Mouse (Mus musculus) liver, embryonic 14.5 days (tissue): ENCODE measurements around the gene Sorcs1. TPM values are rescaled to one million over a fixed set of nuclear protein-coding genes. Genes with fewer than 3 reads are reported as not detected.

Experiments
- ATAC-seq: fragments of 200-750 bp; cut with Nextera tagmentation; 2 replicates; pipeline ENCODE4 v1.8.0; 2017; ENCODE audit warnings: moderate number of reproducible peaks, mild to moderate bottlenecking, moderate library complexity; ENCODE audit not compliant: insufficient read depth
- DNase-seq, 3 experiments: peaks; one replicate each; pipeline ENCODE4 v3.0.0-alpha.2; 2012 to 2013; ENCODE audit warnings: low read depth in 3 of 3, low spot score in 3 of 3
- H3K27ac ChIP-seq: fragments of 300-500 bp; sonication (generic); 2 replicates; pipeline ENCODE4 v1.5.1; 2014; ENCODE audit warnings: moderate library complexity, mild to moderate bottlenecking, control low read depth, inconsistent platforms
- H3K27me3 ChIP-seq: fragments of 300-500 bp; sonication (generic); 2 replicates; pipeline ENCODE4 v1.6.1; 2014; ENCODE audit warnings: mild to moderate bottlenecking, low read length, moderate library complexity; ENCODE audit not compliant: control insufficient read depth, insufficient read depth
- H3K36me3 ChIP-seq: fragments of 300-500 bp; sonication (generic); replicated peaks from 2 replicates; pipeline ENCODE4 v1.6.1; 2014; ENCODE audit warnings: low read depth; ENCODE audit not compliant: control insufficient read depth, insufficient read depth
- H3K4me1 ChIP-seq, 2 experiments: fragments of 200-500 bp in 1 of 2; fragments of 300-500 bp in 1 of 2; sonication (generic) in 1 of 2; replicated peaks; 2 replicates each; pipeline ENCODE4 v1.6.1; 2012 to 2014; ENCODE audit warnings: antibody characterized with exemption in 1 of 2, inconsistent platforms in 1 of 2, low read length in 1 of 2; ENCODE audit not compliant: control insufficient read depth in 2 of 2, insufficient read depth in 2 of 2
- H3K4me2 ChIP-seq: fragments of 300-500 bp; sonication (generic); 2 replicates; pipeline ENCODE4 v1.6.1; 2014; ENCODE audit warnings: low read depth, mild to moderate bottlenecking, control low read depth, moderate library complexity
- H3K4me3 ChIP-seq, 2 experiments: fragments of 200-500 bp in 1 of 2; fragments of 300-500 bp in 1 of 2; sonication (generic) in 1 of 2; 2 replicates each; pipeline ENCODE4 v1.5.1; 2012 to 2014; ENCODE audit warnings: low read depth in 2 of 2, low read length in 2 of 2, mild to moderate bottlenecking in 2 of 2, control low read depth in 1 of 2, inconsistent platforms in 1 of 2, moderate library complexity in 1 of 2; ENCODE audit not compliant: insufficient read depth in 1 of 2
- H3K9ac ChIP-seq: fragments of 300-500 bp; sonication (generic); replicated peaks from 2 replicates; pipeline ENCODE4 v1.6.1; 2014; ENCODE audit warnings: mild to moderate bottlenecking, control low read depth, moderate library complexity
- H3K9me3 ChIP-seq: fragments of 300-500 bp; sonication (generic); 2 replicates; pipeline ENCODE4 v1.6.1; 2016; ENCODE audit warnings: low read length, mixed read lengths; ENCODE audit not compliant: control insufficient read depth
- CTCF ChIP-seq: IDR thresholded peaks from 2 replicates; pipeline ENCODE4 v1.5.1; 2016; ENCODE audit warnings: antibody characterized with exemption, low read depth, control low read depth
- EP300 ChIP-seq: IDR thresholded peaks from 2 replicates; pipeline ENCODE4 v1.6.1; 2016; ENCODE audit warnings: antibody characterized with exemption, low read depth
- WGBS: fragments of 180-500 bp; shearing (Covaris S2); extraction: QIAGEN DNeasy Blood & Tissue Kit; methylation state at CpG from one replicate; pipeline ENCODE4 v1.1.7; 2014; ENCODE audit not compliant: insufficient replicate concordance; 5-methylcytosine and 5-hydroxymethylcytosine counted together
- polyA plus RNA-seq, 2 experiments: library from polyadenylated mRNA; depleted of rRNA in 1 of 2; stranded (reverse) in 1 of 2; unstranded in 1 of 2; fragments of >200 nt; fragmentation: Nextera tagmentation in 1 of 2; extraction: Ambion mirVana in 1 of 2; gene quantifications; 2 replicates each; pipeline versions ENCODE4 v1.2.1 to v1.2.3; 2012 to 2014

The Sorcs1 gene
- polyA plus RNA-seq (2012; rRNA removed) = 0.25 and 0.28 TPM in 2 replicates
- 0.13 and 0.25 TPM in 2 replicates for polyA plus RNA-seq (2014; fragmentation: Nextera tagmentation; extraction: Ambion mirVana)

DNA sequence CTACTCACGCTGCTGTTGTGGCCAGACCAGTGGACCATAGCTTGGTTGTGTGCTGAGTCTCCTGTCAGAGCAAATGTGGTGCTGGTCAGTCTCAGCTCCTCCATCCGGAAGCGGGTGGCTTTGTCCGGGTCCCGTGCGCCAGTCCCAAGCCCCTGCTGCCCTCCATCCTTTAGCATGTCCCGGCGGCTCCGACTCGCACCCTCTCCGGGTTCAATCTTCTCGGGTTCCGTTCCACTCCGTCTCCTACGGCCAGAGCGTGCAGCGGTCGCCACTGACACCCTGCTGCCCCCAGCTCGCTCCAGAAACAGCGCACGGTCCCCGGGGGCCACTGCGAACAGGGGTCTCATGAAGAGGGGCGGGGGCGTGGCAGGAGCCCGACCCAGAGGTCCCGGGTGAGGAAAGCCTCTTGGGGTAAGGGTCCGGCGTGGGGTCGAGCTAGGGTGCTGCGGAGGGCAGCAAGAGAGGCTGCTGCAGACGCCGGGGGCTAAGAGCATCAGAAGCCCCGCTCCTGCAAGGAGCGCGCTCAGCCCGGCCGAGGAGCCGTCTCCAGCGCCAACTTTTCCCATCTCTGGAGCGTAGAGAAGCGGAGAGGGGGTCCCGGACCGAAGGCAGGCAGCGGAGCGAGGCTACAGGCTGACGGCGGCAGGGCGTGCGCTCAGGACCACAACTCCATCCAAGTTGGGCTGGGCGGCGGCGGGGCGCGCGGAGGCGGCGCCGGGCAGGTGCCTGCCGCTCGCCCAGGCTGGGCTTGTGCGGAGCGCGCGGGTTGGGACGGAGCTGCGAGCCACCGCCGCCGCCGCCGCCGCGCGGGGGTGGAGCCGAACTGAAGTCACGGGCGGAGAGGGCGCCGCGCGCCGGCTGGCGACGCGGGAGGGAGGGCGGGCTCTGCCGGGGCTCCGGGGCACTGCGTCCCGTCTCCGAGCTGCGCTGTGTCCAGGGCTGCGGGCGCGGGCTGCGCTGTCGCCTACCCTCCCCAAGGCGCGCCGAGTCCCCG lies at the start of gene Sorcs1:
TSS of gene Sorcs1 (minus strand) at position 744 of the 994 bp plus-strand sequence.
- Histone ChIP-seq H3K4me3 (peak within 1 kb of the TSS; percentile 21 to 29), H3K36me3 (no peaks in the 10 kb centered on the region), H3K27me3 (peaks cover 10% of the 10 kb centered on the region), H3K27ac (no peak within 1 kb of the TSS), H3K4me2 (peak within 1 kb of the TSS; percentile 41), H3K4me1 (no peaks in the 10 kb centered on the region), H3K9me3 (no peaks in the 10 kb centered on the region), H3K9ac (no peak within 1 kb of the TSS)
- peak; percentile 15; the same call in 1 of the 2 replicates for ATAC-seq
- no peak for DNase-seq
- WGBS = 2% methylated on average over 76 of the region's 102 CpGs
- no peak for TF ChIP-seq CTCF
- no peak for TF ChIP-seq EP300

DNA sequence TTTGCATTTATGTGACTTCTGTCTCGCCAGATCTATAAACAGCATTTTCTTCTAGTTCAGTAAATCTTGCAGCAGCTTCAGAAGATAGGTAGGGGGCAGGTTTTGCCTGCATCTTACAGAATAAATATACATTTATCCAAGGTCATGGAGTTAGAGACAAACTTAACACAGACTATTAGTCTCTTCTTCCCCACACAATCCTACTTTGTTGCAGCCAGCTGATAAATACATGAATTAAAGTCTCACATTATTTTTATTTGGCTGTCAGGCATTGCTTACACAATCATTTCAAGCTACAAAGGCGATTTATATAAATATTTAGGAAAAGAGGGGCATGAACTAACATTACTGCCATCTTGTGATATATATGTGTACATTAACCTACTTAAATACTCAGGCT lies 4.8 kb upstream of the Sorcs1 start:
- H3K4me2 ChIP-seq = no peak overlapping the region
- no peaks in the 10 kb centered on the region for H3K36me3 ChIP-seq
- no peaks in the 10 kb centered on the region for H3K9me3 ChIP-seq
- ATAC-seq = no peak
- H3K4me1 ChIP-seq = no peaks in the 10 kb centered on the region
- 26% methylated on average over 2 of the region's 2 CpGs for WGBS
- DNase-seq = no peak
- no peak overlapping the region for H3K27ac ChIP-seq
- H3K4me3 ChIP-seq = no peak overlapping the region
- TF ChIP-seq EP300 (no peak), CTCF (no peak)
- H3K27me3 ChIP-seq = peaks cover 4% of the 10 kb centered on the region
- no peak overlapping the region for H3K9ac ChIP-seq

DNA sequence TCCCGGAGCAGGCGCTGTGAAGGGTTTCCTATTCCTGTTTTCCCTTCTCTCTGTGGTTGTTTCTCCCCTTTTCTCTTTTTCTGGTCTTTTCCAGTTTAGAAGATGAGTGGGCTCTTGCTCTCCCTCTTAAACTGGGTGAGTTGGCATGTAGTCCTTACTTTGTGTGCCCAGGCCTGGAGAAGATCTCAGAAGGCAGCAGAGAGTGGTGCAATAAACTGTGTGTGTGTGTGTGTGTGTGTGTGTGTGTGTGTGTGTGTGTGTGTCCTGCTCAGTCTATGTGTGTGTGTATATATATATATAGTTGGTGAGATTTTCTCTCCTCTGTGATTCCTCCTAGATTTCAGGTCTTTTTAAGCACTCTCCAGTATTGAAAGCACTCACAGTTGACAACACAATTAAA lies 500 bp upstream of the Sorcs1 start:
- TF ChIP-seq CTCF = no peak
- TF ChIP-seq EP300 = no peak
- ATAC-seq (no peak), DNase-seq (no peak)

DNA sequence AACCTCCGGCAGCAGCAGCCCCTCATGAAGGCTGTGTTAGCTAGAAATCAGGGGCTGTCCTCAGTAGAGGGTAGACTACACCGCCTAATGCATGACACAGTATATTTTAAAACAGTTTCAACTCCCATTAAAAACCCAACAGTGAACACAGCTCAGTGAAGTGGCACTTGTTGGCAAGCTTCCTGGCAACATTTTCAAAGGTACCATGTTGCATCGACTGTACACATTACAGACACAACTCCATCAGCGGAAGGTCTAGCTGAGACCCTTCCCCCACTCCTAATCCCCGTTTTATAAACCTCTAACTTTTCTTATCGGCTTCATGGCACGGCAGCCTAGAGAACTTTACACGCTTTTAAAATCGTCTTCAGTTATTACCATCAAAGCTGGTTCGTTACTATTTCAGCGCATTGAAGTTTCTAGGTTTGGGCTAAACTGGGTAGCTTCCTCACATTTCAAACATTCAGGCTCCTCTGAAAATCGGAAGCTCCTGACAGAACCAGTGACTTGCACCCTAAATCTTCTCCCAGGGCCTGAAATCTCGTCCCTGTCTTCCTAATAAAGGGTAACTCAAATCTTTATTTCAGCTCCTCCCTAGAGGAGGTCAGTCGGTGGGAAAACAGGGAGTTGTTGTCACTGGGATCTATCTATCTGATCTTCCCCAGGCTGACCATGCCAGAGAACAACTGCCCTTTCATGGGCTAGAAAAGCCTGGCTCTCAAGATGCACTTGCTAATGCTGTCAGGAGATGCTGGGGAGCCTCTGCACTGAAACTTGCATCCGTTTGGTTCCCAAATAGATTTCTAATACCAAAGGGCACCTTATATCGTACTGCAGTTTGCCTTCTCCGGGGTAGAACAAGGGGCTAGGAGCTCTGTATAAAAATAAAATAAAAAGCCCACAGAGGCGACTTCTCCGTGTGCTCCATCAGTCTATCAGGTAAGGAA lies 1.6 kb downstream of the Sorcs1 start:
- ATAC-seq = no peak
- TF ChIP-seq CTCF (no peak), EP300 (no peak)
- H3K27ac ChIP-seq = no peak overlapping the region
- H3K27me3 ChIP-seq = peaks cover 10% of the 10 kb centered on the region
- no peak overlapping the region for H3K4me3 ChIP-seq
- 36% methylated on average over 19 of the region's 19 CpGs for WGBS
- H3K36me3 ChIP-seq = no peaks in the 10 kb centered on the region
- H3K4me1 ChIP-seq = no peaks in the 10 kb centered on the region
- H3K4me2 ChIP-seq = no peak overlapping the region
- H3K9ac ChIP-seq = no peak overlapping the region
- H3K9me3 ChIP-seq = no peaks in the 10 kb centered on the region
- no peak for DNase-seq

More for the DNA sequence above, 500 bp upstream of the Sorcs1 start:
- 7% methylated on average over 2 of the region's 2 CpGs for WGBS
- Histone ChIP-seq H3K9me3 (no peaks in the 10 kb centered on the region), H3K4me3 (peak overlapping the region; percentile 21 to 29; a peak in 1 of 4 replicates), H3K4me1 (no peaks in the 10 kb centered on the region), H3K9ac (no peak overlapping the region), H3K4me2 (peak overlapping the region; percentile 41), H3K27me3 (peaks cover 10% of the 10 kb centered on the region), H3K27ac (no peak overlapping the region), H3K36me3 (no peaks in the 10 kb centered on the region)
